Mouse (Mus musculus): ENCODE results near the gene Dkc1. TPM values are rescaled to one million over a fixed set of nuclear protein-coding genes. Genes with fewer than 3 reads are reported as not detected.
"Not testable (repeated sequence)": the region's sequence is repeated elsewhere in the genome, so short reads cannot be mapped to it uniquely, and the experiment has no call there.

The Dkc1 gene
- polyA plus RNA-seq, 1 experiment from 2014 or later = 247 TPM

DNA sequence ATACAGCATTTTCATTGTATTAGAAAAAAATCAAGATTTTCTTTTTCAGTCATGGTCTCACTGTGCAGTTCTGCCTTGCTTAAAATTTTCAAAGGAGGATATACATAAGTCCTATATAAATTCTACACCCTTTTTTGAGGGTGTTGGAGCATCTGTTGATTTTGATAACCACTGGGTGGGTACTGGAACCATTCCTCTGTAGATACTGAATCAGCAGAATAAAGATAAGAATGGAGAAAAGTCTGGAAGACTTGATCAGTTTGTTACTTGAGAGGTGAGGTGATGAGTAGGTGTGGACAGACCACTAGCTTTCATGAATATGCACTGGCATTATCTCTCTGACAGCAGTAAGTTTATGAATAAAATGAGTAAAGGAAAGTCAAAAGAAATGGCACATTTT lies 19.9 kb downstream of the Dkc1 start:
- Histone ChIP-seq H3K4me3 (no peak overlapping the region), H3K27me3 (replicated peaks; ENCODE audit: low read depth, poor library complexity, severe bottlenecking) (no peaks in the 10 kb centered on the region), H3K27ac (replicated peaks) (no peak overlapping the region), H3K36me3 (replicated peaks) (peaks cover 17% of the 10 kb centered on the region), H3K9me3 (no peaks in the 10 kb centered on the region), H3K4me1 (no peaks in the 10 kb centered on the region)
- no peak for DNase-seq (ENCODE audit: low spot score)

DNA sequence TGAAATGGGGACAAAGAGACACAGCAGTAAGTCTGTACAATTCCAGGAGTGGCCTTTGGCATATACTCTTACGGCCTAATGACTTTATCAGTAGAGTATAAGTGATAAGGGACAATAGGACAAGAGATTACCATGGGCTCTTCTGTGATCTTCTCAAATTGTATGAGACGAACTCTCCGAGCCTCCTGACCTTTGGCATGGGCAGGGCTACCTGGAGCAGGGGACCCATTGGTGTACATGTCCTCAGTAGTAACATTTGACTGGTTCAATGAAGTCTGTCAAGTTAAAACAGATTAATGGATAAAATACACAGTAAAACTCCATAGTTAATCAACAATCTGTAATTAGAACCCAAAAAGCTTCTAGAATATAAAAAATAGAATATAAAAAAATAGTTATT lies 30.0 kb downstream of the Dkc1 start:
- H3K9me3 ChIP-seq = no peaks in the 10 kb centered on the region
- H3K36me3 ChIP-seq (replicated peaks) = peaks cover 9% of the 10 kb centered on the region
- H3K27me3 ChIP-seq (replicated peaks; ENCODE audit: low read depth, poor library complexity, severe bottlenecking) = no peaks in the 10 kb centered on the region
- WGBS = 89% methylated on average over 3 of the region's 3 CpGs
- no peak overlapping the region for H3K27ac ChIP-seq (replicated peaks)
- no peaks in the 10 kb centered on the region for H3K4me1 ChIP-seq
- DNase-seq (ENCODE audit: low spot score) = no peak
- no peak overlapping the region for H3K4me3 ChIP-seq

DNA sequence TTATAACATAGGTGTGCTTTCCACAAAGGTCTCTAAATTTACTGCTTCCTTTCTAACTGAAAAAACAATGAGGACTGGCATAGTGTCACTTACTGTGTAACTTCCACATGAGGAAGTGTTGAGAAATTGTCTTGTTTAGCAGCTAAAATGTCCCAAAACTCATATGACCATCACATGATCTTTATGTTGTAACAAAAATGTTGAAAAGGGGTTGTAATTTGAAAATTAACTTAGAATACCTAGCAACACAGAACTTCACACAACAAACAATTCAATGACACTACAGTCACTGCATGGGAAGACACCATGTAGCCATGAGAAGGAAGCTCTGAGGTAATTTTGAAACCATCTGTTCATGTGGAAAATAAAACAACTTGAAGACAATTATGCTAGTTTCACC lies 31.2 kb downstream of the Dkc1 start:
- DNase-seq (ENCODE audit: low spot score) = no peak
- H3K9me3 ChIP-seq = no peaks in the 10 kb centered on the region

DNA sequence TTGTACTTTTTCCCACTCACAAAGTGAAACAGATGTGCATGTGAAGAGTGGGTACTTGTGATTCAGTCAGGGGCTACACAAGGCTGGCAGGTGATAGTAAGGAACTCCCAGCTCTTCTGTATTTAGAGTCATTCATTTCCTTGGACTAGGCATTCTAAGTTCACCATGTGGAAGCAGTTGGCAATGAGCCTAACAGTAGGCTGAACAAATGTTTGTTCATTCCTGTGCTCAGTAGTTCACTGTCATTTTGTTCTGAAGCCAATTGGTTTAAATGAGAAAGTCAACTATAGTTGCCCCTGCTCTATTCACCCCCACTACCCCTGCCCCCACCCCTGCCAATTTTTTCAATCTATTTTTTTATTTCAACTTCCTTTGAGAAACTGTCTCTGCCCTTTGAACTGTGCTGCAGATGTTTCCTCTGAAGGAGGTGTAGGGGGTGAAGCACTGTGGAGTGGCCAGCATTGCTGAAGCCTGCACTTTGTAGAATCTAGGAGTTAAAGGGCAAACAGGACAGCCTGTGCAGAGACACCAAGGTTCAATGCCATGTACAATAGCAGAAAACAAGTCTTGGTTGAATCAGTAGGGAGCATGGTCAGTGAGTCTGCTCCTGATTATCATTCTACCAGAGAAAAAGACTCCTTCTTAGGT lies 32.8 kb downstream of the Dkc1 start:
- no peaks in the 10 kb centered on the region for H3K4me1 ChIP-seq
- no peak for DNase-seq (ENCODE audit: low spot score)
- no peaks in the 10 kb centered on the region for H3K27me3 ChIP-seq (replicated peaks; ENCODE audit: low read depth, poor library complexity, severe bottlenecking)
- no peaks in the 10 kb centered on the region for H3K9me3 ChIP-seq
- no peak overlapping the region for H3K4me3 ChIP-seq
- peaks cover 9% of the 10 kb centered on the region for H3K36me3 ChIP-seq (replicated peaks)
- no peak overlapping the region for H3K27ac ChIP-seq (replicated peaks)

More for the DNA sequence above, 31.2 kb downstream of the Dkc1 start:
- Histone ChIP-seq H3K4me3 (no peak overlapping the region), H3K36me3 (replicated peaks) (peaks cover 9% of the 10 kb centered on the region), H3K27ac (replicated peaks) (no peak overlapping the region), H3K27me3 (replicated peaks; ENCODE audit: low read depth, poor library complexity, severe bottlenecking) (no peaks in the 10 kb centered on the region), H3K4me1 (no peaks in the 10 kb centered on the region)

DNA sequence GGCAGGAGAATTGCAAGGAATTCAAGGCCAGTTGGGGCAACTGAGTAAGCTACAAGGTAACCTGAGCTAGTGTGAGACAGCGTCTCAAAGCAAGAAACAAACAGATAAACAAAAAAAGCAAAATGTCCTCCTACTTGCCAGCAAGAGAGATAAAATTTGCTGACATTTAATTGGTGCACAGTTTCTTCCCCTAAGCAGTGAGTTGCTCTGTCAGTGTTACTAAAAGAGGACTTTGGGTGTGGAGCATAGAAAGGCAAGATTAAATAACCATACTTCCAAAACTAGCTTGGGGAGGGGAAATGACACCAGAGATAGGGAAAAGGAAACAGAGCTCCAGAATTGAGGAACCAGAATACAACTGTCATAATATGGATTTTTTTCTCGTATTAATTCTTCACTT lies 33.8 kb downstream of the Dkc1 start:
- Histone ChIP-seq H3K4me3 (no peak overlapping the region), H3K9me3 (no peaks in the 10 kb centered on the region), H3K27me3 (replicated peaks; ENCODE audit: low read depth, poor library complexity, severe bottlenecking) (no peaks in the 10 kb centered on the region), H3K36me3 (replicated peaks) (peaks cover 9% of the 10 kb centered on the region), H3K4me1 (no peaks in the 10 kb centered on the region), H3K27ac (replicated peaks) (no peak overlapping the region)
- no peak for DNase-seq (ENCODE audit: low spot score)
- 75% methylated on average over 2 of the region's 2 CpGs for WGBS

DNA sequence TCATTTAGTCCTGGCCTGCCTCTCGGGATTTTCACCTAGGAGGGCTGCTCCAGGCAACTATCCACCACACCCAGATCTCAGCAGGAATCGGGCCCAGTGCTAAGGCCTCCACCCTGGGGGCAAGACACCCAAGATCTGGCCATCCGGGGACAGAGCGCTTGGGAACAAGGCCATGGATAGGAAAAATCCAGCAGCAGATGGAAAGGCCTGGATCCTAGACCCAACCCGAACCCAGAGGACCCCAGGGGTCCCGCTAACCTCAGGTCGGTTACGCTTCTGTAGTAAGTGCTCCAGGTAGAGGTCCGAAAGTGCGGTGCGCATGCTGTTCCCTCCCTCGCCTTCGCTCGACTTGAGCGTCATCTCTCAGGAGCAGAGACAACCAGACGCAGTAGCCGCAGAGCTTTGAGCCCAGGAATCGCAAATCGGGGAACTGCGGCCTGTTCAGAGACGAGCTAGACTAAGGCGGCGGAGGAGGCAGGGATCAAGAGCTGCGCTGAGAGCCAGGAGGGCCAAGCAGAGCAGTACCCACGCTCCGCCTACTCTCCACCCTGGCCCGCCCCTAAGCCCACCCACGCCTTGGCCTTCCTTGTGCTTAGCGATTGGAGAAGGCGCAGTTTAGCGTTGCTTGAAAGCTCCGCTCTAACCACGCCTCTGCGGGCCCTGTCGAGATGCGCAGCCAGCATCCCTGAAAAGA lies 35.0 kb downstream of the Dkc1 start, which contains the start of gene Mpp1:
Mpp1 (minus strand) TSS at position 550 of the 694 bp plus-strand sequence.
- peak within 1 kb of the TSS; percentile 78 for H3K27ac ChIP-seq (replicated peaks)
- H3K36me3 ChIP-seq (replicated peaks) = no peaks in the 10 kb centered on the region
- peak within 1 kb of the TSS; percentile 62 for H3K4me3 ChIP-seq
- H3K27me3 ChIP-seq (replicated peaks; ENCODE audit: low read depth, poor library complexity, severe bottlenecking) = no peaks in the 10 kb centered on the region
- 19% methylated on average over 36 of the region's 36 CpGs for WGBS
- peak; percentile 88 for DNase-seq (ENCODE audit: low spot score)
- no peaks in the 10 kb centered on the region for H3K4me1 ChIP-seq
- no peaks in the 10 kb centered on the region for H3K9me3 ChIP-seq

DNA sequence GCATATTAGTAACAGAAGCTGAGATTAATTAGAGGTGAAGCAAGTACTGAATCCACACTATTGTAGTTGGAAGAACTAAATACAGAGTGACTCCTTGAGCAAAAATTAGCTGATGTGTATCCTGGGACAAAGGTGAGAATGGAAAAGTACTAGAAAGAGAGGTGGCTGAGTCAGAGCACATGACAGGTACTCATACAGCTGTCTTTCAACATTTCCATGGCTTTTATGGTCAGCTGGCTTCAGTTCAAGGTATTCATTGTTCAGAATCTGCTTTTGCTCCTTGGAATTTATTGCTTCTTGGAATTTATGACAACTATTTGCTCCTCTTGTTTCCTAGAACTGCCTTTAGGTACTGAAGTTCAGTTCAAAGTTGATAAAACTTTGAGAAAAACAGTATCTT lies 41.3 kb downstream of the Dkc1 start:
- Histone ChIP-seq H3K27me3 (replicated peaks; ENCODE audit: low read depth, poor library complexity, severe bottlenecking) (no peaks in the 10 kb centered on the region), H3K27ac (replicated peaks) (no peak overlapping the region), H3K4me1 (no peaks in the 10 kb centered on the region), H3K4me3 (no peak overlapping the region), H3K36me3 (replicated peaks) (no peaks in the 10 kb centered on the region), H3K9me3 (no peaks in the 10 kb centered on the region)
- no peak for DNase-seq (ENCODE audit: low spot score)

DNA sequence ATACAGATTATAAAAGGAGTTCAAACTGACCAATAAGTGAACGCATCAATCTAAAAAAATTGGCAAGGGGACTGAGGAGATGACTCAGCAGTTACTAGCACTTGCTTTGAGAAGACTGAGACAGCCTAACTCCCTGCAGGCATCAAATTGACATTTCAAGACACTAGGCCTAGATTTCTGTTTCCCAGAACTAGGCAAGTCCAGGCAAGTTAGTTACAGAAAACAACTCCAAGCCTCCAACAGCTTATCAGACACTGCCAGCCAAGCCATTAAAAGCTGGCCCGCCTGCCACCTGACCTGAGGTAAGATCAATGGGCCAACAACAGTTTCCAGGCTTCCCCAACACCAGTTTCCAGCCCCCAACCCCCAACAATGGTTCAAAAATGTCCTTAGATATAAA lies 42.1 kb downstream of the Dkc1 start:
- no peak for DNase-seq (ENCODE audit: low spot score)
- Histone ChIP-seq H3K36me3 (replicated peaks) (no peaks in the 10 kb centered on the region), H3K4me3 (no peak overlapping the region), H3K27me3 (replicated peaks; ENCODE audit: low read depth, poor library complexity, severe bottlenecking) (no peaks in the 10 kb centered on the region), H3K9me3 (no peaks in the 10 kb centered on the region), H3K4me1 (no peaks in the 10 kb centered on the region), H3K27ac (replicated peaks) (no peak overlapping the region)
- 88% methylated on average over 2 of the region's 2 CpGs for WGBS

DNA sequence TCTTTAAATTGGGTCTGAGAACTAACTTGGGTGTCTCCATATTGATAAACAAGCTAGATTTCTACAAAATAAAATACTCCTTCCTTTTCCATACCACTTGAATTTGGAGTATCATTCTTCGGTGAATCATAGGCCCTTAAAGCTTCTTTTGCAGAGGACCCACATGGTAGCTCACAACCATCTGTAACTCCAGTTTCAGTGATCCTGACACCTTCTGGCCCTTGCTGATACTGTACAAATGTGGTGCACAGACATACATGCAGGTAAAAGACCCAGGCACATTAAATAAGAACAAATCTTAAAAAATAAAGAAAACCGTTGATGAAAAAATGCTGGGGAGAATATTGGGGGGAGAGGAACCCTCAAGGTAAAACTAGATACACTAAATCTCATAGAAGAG lies 42.5 kb downstream of the Dkc1 start:
- no peak for DNase-seq (ENCODE audit: low spot score)
- WGBS = 94% methylated on average over 2 of the region's 2 CpGs
- no peak overlapping the region for H3K4me3 ChIP-seq
- no peaks in the 10 kb centered on the region for H3K36me3 ChIP-seq (replicated peaks)
- no peaks in the 10 kb centered on the region for H3K9me3 ChIP-seq
- no peaks in the 10 kb centered on the region for H3K27me3 ChIP-seq (replicated peaks; ENCODE audit: low read depth, poor library complexity, severe bottlenecking)
- H3K4me1 ChIP-seq = no peaks in the 10 kb centered on the region
- no peak overlapping the region for H3K27ac ChIP-seq (replicated peaks)

DNA sequence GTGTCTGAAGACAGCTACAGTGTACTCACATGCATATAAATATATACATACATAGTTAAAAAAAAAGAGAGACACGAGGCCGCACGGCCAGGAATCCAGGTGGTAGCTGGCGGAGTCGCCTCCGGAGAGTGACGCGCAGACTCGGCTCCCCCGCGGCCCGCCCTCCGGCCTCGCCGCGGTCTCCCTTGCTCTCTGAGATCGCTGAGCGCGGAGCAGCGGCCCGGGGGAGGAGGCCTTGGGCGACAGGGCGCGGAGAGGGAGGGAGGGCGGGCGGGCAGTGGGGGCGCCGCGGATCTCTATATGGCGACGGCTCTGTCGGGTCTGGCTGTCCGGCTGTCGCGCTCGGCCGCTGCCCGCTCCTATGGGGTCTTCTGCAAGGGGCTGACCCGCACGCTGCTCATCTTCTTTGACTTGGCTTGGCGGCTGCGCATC lies 47.5 kb downstream of the Dkc1 start:
- H3K9me3 ChIP-seq; H3K4me1 ChIP-seq; H3K27me3 ChIP-seq (replicated peaks; ENCODE audit: low read depth, poor library complexity, severe bottlenecking); H3K27ac ChIP-seq (replicated peaks); H3K36me3 ChIP-seq (replicated peaks): not testable (repeated sequence)
- 23% methylated on average over 40 of the region's 42 CpGs for WGBS
- peak overlapping the region; percentile 53 for H3K4me3 ChIP-seq
- peak; percentile 35 for DNase-seq (ENCODE audit: low spot score)

DNA sequence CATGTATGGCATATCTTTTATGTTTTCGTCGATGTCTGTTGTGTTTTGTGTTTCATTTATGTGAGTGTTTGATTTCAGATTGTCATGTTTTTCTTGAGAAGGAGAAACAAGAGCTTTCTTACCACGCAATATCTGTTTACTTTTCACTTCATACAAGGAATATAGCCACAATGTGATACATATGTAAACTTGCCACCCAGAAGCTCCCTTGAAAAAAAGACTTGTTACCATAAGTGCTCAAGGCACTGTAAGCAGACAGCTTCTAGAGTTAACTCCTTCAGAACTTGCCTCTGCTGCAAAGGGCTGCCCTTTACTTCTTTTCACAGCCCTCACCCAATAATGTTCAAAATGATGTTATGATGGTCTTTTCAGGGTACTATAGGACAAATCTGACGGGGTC lies 52.8 kb downstream of the Dkc1 start:
- no peak for DNase-seq (ENCODE audit: low spot score)
- no peaks in the 10 kb centered on the region for H3K4me1 ChIP-seq
- H3K4me3 ChIP-seq = no peak overlapping the region
- no peak overlapping the region for H3K27ac ChIP-seq (replicated peaks)
- no peaks in the 10 kb centered on the region for H3K9me3 ChIP-seq
- H3K36me3 ChIP-seq (replicated peaks) = no peaks in the 10 kb centered on the region
- H3K27me3 ChIP-seq (replicated peaks; ENCODE audit: low read depth, poor library complexity, severe bottlenecking) = no peaks in the 10 kb centered on the region
- WGBS = 85% methylated on average over 4 of the region's 4 CpGs

DNA sequence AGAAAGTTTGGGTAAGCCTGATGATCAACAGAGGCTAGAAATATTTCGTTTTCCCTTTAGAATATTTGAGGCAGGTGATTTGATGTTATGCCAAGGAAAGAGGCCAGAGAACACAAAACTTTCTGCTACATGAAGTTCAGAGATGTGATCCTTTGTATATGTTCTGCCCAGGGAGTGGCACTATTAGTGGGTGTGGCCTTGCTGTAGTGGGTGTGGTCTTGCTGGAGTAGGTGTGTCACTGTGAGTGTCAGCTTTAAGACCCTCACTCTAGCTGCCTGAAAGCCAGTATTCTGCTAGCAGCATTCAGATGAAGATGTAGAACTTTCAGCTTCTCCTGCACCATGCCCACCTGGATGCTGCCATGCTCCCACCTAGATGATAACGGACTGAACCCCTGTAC lies 54.6 kb downstream of the Dkc1 start:
- WGBS = 78% methylated on average over 2 of the region's 2 CpGs

DNA sequence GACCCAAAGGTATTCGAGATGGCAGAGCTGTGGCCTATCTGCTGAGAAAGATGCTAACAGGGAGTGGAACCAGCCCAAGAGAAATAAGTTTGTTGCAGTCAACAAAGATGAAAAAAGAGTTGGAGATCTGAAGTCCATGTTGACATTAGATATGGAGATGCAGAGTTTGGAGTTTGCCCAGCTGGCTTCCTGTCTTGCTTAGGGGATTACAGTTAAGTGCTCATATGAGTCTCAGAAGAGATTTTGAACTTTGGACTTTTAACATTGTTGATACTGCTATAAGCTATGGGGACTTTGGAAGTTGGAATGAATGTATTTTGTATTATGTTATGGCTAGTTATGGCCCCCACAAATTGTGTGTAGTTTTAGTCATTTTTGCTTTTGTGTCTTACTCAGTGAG lies 56.6 kb downstream of the Dkc1 start:
- no peak overlapping the region for H3K27ac ChIP-seq (replicated peaks)
- H3K36me3 ChIP-seq (replicated peaks) = no peaks in the 10 kb centered on the region
- no peaks in the 10 kb centered on the region for H3K27me3 ChIP-seq (replicated peaks; ENCODE audit: low read depth, poor library complexity, severe bottlenecking)
- H3K4me1 ChIP-seq = no peaks in the 10 kb centered on the region
- 59% methylated on average over 1 of the region's 1 CpGs for WGBS
- no peak overlapping the region for H3K4me3 ChIP-seq
- H3K9me3 ChIP-seq = no peaks in the 10 kb centered on the region
- no peak for DNase-seq (ENCODE audit: low spot score)

More for the DNA sequence above, 54.6 kb downstream of the Dkc1 start:
- Histone ChIP-seq H3K4me1 (no peaks in the 10 kb centered on the region), H3K9me3 (no peaks in the 10 kb centered on the region), H3K27me3 (replicated peaks; ENCODE audit: low read depth, poor library complexity, severe bottlenecking) (no peaks in the 10 kb centered on the region), H3K36me3 (replicated peaks) (no peaks in the 10 kb centered on the region), H3K4me3 (no peak overlapping the region), H3K27ac (replicated peaks) (no peak overlapping the region)
- DNase-seq (ENCODE audit: low spot score) = no peak

Measured in embryonic facial prominence, embryonic 10.5 days (tissue).